Mouse (Mus musculus) embryonic fibroblast, embryonic 13.5 days (primary cell): ENCODE measurements at regions not wholly inside any gene's neighbourhood (a gene's known extent, or its start where the extent isn't known, plus 50 kb on each side); places are given as distances from the start of the nearest gene placed in this dataset.

Source experiments
- CTCF ChIP-seq: IDR thresholded peaks from 2 replicates; pipeline ENCODE4 v1.5.1; 2011; ENCODE audit warnings: mild to moderate bottlenecking, control low read depth, low read length, moderate library complexity, borderline replicate concordance; ENCODE audit not compliant: insufficient read depth
- POLR2A ChIP-seq: IDR thresholded peaks from 2 replicates; pipeline ENCODE4 v1.6.1; 2011; ENCODE audit warnings: low read depth, mild to moderate bottlenecking, control low read depth, low read length, moderate library complexity

GRCm38 (mm10) chr7:70431712-70432111, 65.2 kb upstream of the Nr2f2 start:
- no peak for TF ChIP-seq CTCF
- TF ChIP-seq POLR2A: no peak
